Mouse (Mus musculus) adrenal gland, postnatal 36 days (tissue): ENCODE measurements around the gene Drg2. TPM values are rescaled to one million over a fixed set of nuclear protein-coding genes. Genes with fewer than 3 reads are reported as not detected.
"Not testable (repeated sequence)": the region's sequence is repeated elsewhere in the genome, so short reads cannot be mapped to it uniquely, and the experiment has no call there.

Experiments
- DNase-seq, 2 experiments: peaks; one replicate each; pipeline ENCODE4 v3.0.0; 2021; ENCODE audit warnings: mixed read lengths in 1 of 2
- long read RNA-seq, 2 experiments: library from polyadenylated mRNA; stranded (forward); transcript quantifications; one replicate each; pipeline ENCODE4 v2.0.0; 2021; ENCODE audit warnings: borderline sequencing depth in 2 of 2
- total RNA-seq, 2 experiments: library from RNA; stranded (reverse); gene quantifications; 2 replicates each; pipeline ENCODE4 v1.2.3; 2021

Drg2 gene
- total RNA-seq: 10 to 100 TPM; 65.2 to 70.3 TPM
- long read RNA-seq, experiment 1, transcript Drg2-201 (13 exons, 1,788 nt): major isoform, 89 of 106 reads
- long read RNA-seq, experiment 1, partial matches to known transcripts: 6 of 106 reads
- long read RNA-seq, experiment 1, other reads (novel, unspliced or antisense): 11 of 106 reads
- long read RNA-seq, experiment 2, transcript Drg2-201 (13 exons, 1,788 nt): major isoform, 30 of 37 reads
- long read RNA-seq, experiment 2, partial matches to known transcripts: 1 of 37 reads
- long read RNA-seq, experiment 2, other reads (novel, unspliced or antisense): 6 of 37 reads

DNA sequence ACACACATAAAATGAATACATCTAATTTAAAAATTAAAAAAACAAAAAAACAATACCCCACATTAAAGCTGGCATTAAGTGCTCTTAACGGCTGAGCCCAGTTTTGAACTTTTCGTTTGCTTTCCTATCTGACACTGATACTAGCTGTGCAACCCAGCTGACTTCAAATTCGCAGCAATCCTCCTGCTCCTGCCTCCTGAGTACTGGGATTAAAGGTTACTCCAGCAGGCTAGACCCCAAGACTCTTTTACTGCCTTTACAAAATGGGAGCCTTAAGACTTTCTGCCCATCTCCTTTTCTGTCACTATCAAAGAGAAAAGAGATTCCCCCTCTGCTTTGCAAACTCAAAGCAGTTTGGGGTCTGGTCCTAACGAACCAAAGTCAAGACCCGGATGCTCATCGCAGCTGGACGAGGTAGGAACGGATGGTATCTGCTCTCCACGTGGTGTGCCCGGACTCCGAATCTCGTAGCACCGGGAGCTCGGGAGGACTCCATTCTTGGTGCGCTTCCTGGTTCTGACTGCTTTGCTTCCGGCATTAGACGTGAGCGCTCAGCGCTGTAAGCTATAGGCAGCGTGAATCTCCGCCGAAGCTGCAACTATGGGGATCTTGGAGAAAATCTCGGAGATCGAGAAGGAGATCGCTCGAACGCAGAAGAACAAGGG lies at the start of gene Drg2:
Gene Drg2 (plus strand): TSS at position 512 of the 665 bp plus-strand sequence.
- peak; percentile 87 to 89 for DNase-seq

DNA sequence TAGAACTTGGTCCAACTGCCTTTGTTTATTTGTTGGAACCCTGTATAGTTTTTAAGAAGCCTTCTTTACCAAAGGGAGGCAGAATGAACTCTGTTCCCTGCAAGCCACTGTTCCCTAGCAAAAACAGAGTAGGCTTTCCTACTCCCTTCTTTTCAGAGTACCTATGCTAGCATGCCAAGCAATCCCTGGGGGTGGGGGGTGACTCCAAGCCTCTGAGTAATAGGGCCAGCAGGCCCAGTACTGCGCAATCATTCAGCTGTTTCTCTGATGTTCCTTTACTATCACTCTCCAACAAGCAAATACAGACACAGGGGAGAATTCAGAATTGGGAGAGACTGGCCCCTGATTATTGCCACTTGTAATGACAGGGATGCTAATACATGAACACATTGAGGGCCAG lies 47.8 kb upstream of the Drg2 start:
- peak in 1 of 2 experiments; percentile 36 for DNase-seq

DNA sequence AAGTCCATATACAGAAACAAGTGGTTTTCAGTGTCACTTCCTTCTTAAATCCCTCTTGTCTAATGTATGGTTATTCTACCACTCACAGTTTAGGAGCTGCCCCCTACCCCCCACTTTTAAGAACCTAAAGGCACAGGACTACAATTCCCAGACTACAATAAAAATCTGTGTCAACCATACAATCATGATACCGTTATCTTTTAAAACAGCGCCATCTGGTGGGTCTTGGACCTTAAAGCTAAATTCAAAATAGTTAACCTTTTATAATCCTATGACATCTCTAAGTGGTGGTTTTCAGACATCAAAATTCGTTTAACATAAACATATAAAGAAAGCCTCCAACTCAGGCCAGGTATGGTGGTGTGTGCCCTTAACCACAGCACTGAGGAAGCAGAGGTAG lies 42.2 kb upstream of the Drg2 start:
- DNase-seq: peak; percentile 54 to 76

DNA sequence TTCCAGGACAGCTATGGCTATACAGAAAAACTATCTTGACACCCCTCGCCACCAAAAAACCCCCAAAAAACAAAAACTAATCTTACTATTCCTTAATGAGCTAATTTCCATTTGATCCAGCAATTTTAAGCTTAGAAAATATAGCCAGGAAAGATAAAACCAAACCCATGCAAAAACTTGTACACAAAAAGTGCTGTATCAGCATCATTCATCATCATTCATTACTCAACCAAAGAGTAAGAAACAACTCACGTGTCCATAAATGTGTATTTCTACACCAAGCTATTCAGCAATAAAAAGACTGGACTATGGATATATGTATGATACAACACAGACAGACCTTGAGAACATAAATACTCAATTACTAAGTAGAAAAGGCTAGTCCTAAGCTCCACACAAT lies 41.5 kb upstream of the Drg2 start:
- DNase-seq: no peak

DNA sequence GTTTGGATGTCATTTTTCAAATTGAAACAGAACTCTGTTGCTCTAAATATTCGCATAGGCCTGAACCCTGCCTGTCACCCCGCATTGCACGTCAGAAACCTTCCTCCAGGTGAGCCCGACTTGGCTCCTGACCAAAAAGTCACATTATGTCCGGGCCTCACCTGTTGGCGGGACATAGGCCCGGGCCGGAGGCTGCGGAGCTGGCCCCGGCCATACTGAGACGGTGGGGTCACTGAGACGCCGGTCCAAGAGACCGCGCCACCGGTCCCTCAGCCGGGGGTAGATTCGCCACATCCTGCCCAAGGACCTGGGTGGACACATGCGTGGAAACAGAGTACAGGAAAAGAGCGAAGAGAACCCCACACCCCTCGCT lies 37.8 kb upstream of the Drg2 start:
- no peak for DNase-seq

DNA sequence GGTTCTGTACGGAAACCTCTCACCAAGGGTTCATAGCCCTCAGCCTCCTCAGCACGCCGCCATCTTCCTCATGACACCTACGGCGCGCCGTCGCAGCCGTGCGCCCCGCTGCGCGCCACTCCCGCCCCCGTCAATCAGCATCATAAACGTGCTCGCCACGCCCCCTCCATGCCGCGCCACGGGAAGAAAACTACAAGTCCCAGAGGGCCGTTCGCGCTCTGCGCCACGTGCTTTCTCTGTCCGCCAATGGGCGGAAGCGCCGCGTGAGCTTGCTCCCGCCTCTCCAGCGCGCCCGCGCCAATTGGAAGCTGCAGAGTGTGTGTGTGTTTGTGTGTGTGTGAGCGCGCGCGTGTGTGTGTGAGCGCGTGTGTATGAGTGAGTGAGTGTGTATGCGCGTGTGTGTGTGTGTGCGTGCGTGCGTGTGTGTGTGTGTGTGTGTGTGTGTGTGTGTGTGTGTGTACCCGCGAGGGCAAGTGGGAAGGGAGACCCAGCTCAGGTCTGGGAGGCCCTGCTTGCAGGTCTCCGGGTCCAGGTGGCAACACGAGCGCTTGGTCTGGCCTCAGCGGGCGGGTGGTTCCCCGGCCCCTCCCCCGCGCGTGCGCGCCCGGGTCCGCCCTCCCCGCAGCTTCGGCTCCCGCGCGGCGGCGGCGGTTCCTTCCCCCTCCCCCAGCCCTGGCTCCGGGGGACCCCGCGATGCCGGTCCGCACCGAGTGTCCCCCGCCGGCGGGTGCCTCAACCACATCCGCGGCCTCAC lies 37.3 kb upstream of the Drg2 start, which contains the start of gene Gid4:
Gene Gid4 (plus strand): TSS at position 183 of the 754 bp plus-strand sequence.
- DNase-seq: peak; percentile 98

DNA sequence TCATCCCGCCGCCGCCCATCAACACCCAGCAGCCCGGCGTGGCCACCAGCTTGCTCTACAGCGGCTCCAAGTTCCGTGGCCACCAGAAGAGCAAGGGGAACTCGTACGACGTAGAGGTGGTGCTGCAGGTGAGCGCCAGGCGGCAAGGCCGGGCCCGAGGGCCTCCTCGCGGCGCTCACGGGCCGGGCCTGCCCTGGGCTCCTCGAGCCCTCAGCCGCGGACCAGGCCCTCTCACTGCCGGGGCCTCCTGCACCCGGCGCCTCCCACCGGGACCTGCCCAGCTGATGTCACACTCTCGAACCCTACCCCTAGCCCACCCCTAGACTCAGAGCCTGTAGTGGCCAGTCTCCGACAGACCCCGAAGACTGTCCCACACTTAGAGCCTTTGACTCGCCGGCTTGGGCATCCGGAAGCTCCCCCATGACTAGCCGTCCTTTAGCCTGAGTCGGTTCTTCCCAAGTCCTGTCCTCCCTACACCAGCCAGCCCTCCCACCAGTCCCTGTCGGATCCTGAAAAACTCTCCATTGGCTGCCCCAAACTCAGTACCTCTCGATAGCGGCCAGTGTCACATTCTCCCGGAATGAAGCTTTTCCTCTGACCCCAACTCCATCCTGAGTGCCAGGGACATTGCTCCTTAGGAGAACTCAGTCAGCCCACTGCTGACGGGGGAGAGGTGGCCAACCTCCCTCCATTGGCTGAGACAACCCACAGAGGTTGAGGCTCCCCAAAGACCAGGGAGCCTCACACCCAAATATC lies 36.5 kb upstream of the Drg2 start, which contains the start of gene Atpaf2:
Gene Atpaf2 (minus strand): TSS at position 741 of the 756 bp plus-strand sequence.
- DNase-seq: peak; percentile 31 to 58

DNA sequence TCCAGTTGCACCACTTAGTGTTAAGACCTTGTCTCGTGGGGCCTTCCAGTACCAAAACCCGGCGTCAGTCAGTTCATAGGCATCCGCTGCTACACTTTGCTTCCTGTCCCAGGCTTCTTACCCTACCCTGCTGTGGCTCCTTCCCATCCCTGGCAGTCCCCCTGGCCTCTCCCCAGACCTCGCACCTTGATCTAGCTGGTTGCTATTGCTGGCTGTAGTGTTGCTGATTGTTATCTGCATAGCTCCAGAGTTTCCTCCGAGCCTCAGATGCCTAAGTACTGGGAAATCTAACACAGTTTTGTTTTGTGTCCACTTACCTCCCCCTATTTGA lies 36.0 kb upstream of the Drg2 start:
- peak in 1 of 2 experiments; percentile 1 for DNase-seq

DNA sequence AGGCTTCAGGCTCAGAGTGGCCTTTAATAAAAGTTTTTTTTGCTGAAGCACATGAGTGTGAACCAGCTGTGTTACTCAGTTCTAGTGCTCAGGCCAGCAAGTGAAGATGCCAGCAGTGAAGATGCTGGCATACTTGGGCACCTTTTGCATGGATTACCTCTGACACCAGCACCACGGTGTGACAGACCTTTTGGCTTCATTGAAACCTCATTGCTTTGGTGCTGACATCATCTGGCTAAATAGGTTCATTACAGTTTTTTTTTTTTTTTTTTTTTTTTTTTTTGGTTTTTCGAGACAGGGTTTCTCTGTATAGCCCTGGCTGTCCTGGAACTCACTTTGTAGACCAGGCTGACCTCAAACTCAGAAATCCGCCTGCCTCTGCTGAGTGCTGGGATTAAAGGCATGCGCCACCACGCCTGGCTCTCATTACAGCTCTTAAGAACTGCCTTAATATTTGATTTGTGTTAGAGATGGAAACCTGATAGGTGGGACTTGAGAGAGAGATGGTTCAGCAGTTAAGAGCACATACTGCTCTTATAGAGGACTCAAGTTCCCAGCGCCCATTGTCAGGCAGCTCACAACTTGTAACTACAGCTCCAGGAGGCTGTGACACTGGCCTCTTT lies 32.2 kb upstream of the Drg2 start:
- DNase-seq: no peak

DNA sequence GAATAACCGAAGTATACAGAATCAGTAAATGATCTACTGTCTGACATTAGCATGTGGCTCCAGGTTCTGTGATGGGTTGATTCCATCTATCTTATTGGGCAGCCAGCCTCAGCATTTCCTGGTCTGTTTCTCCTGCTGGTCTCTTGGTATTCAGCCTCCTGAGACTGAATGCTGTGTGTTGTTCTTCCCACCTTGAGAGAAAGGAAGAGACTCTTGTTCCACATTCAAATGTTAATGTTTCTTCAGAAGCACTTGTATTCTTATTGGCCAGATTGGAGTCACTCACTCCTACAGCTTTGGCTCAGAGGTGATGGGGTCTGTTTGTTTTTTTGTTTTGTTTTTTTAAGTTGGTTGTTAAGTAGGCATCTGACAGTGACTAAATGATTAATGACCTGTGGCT lies 31.4 kb upstream of the Drg2 start:
- no peak for DNase-seq

DNA sequence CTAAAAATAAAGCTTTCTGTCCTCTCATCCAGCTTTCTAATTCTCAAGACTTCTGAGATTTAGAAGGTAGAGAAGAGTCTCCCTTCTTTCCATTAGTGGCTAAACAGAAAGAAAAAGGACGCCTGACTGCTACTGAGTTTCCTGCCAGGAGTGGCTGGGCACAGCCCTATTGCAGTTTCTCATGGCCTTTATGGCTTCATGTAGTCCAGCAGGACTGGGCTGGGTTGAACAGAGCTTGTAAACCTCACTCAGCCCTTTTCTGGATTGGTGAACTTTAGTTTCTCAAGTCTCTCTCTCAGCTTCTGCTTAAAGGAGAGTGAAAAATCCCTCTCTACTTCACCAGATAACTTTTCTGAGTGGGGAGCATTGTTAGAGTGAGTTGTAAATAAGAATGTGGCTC lies 28.0 kb upstream of the Drg2 start:
- no peak for DNase-seq

DNA sequence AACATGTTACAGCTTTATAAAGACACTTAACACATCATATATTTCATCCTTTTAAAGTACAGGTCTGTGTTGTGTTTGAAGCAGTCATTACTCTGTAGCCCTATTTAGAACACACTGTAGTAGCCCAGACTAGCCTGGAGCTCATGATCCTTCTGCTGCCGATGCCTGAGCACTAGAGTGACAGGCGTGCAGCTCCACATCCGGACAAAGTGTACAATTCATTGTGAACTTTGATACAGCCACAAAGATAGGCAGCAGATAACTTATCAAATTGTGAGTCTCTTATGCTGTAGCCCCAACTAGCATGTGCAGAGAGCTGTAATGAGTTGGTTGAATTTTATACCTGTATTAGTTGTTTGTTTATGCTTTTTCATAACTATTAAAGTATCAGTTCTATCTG lies 26.8 kb upstream of the Drg2 start:
- DNase-seq: no peak

DNA sequence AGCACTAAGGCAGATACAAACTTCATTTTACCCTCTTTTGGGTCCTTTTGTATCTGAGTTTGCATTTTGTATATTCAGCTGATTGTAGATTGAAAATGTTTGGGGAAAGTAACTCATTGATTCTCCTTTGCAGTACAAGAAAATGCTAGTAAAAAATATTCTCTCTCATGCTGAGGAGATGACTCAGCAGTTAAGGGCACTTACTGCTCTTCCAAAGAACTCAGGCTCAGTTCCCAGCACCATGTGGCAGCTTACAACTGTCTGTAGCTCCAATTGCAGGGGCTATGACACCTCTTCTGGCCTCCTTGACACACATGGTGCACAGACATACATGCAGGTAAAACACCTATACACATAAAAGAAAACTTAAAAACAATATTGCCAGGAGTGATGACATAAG lies 20.9 kb upstream of the Drg2 start:
- DNase-seq: no peak

DNA sequence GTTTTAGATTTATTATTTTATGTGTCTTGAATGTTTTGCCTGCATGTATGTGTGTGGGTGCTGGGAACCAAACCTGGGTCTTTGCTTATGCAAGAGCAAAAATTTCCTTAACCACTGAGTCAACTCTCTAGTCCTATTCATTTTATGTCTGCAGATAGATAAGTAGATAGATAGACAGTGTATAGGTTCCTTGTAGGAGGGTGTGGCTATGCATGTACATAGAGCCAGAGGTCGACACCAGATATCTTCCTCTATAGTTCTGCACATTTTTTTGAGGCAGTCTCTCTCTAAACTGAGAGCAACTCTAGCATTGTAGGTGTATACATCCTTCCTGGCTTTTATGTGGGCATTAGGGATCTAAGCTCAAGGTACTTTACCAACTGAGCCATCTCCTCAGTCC lies 19.3 kb upstream of the Drg2 start:
- DNase-seq: no peak

DNA sequence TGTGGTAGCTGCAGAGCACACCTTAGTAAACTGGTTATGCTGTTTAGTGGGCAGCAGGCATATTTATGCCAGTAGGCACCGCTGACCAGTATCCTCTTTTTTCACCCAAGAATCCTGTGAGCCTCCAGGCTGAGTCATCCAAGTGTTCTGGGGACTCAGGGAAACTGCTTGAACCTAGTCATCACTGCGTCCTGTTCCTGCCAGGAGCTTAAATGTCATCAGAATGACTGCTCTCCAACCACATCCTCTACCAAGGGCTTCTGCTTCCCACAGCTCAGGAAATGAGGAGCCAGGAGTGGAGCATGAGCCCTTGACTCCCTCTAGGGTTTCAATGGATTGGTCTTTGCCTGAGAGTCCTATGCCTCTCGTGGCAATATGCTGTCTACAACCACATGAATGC lies 17.8 kb upstream of the Drg2 start:
- peak; percentile 48 to 55 for DNase-seq

DNA sequence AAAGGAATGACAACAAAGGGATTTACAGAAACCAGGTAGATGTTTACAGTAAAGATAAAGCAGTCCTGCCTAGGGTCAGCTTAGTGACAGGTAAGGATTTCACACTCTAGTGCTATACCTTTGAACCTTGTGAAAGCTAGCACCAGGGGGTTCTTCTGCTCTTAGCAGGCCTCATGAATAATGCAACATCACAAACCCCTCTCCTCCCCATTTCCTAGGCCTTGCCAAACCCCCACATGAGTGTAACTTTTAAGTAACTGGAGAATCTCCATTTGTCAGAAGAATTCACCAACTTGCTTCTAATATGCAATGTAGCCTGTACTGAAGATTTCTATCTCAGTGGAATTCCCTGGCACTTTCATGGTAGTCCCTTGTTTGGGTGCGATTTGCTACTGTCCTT lies 14.8 kb upstream of the Drg2 start:
- not testable (repeated sequence) for DNase-seq

DNA sequence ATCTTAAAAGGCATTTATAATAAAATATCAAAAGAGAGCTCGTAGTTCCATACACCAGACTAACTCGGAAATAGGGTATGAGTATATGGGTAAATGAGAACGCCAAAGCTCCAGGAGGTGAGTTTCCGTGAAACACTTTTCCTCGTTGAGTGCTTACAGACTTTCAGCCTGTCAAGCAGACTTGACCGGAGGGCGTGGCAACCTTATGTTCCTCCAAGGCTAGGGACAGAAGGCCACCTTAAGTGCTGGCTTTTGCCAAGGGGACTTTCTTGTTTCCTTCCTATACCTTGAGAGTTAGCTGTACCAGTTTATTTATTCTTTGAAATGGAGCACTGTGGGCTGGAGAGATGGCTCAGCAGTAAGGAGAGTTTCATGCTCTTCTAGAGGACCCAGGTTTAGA lies 14.2 kb upstream of the Drg2 start:
- no peak for DNase-seq

DNA sequence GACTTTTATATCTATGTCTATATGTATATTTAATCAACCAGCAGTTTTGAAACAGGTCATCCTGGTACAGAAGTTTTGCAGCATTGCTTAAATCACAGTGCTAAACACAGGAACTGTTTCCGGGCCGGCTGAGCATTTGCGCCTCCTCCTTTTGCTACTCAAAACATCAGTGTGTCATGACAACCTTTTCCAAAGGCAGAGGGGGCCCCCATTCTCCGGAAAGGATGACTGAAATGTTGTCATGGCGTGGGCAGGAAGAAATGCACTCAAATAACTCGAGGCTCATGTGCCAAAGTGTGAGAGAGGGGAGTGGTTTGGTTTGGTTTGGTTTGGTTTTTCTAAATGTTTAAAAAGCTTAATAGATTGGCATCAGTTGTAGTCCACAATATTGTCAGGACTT lies 11.5 kb upstream of the Drg2 start:
- DNase-seq: no peak

DNA sequence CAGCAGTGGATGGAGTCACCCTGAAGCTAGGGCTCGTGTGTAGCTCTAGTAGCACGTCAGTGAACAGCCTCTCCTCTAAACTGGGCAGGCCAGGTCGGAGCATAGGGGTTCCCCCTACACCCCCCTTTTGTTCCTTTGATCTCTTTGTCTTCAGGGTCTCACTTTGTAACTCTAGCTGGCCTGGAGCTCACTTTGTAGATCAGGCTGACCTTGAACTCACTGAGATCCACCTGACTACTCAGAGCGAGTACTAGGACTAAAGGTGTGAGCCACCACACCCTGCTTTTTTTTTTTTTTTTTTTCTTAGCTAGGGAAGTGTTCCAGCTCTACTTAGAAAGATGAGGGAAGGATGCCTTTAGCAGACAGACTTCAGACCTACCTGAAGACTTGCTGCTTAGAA lies 10.4 kb upstream of the Drg2 start:
- no peak for DNase-seq

DNA sequence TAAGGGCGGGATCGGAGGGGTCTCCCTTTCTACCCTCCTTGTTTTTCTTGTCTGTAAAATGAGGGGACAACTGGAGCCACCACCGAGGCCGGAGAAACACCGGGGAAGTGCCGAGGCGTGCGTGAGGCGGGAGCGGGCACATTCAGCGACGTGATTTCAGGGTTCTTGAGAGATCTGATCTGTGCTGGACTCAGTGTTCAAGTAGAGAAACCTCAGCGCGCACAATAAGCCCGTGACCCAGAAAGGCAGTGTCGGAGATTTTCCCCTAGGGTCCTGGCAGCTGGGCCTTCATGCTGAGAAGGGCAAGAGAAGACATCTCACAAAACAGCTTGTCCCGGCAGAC lies 325 bp downstream of the Drg2 start:
- no peak for DNase-seq

DNA sequence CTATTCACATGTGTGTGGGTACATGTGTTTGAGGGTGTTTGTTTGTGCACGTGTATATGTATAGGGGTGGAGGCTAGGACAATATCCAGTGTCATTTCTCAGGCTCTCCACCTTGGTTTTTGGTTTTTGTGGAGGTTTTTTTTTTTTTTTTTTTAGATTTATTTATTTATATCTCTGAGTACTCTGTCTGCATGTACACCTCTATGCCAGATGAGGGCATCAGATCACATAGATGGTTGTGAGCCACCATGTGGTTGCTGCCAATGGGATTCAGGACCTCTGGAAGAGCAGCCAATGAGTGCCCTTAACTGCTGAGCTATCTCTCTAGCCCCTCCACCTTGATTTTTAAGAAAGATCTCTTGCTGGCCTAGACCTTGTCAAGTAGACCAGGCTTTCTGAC lies 3.6 kb downstream of the Drg2 start:
- no peak for DNase-seq

DNA sequence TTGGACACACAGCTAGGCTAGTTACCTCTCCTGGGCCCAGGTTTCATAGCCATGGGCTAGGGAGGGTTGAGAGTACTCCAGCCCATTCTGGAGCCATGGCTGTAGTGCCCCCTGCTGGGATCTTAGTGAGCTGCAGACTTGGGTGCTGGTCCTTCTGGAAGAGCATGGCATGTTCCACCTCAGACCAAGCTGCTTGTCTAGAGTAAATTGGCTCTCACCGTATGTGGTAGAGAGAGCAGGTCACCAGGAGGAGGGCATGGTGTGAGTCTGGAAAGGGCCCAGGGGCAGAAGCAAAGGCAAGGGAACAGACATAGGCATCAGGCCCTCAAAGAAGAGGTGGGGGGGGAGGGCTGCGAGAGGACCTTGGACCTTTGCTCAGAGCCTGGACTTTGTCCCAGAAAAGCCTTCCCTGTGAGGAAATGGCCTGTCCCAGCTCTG lies 11.6 kb downstream of the Drg2 start:
- DNase-seq: peak; percentile 48 to 65
